Mouse (Mus musculus) heart, adult 2 months (tissue): ENCODE measurements at regions not wholly inside any gene's neighbourhood (a gene's known extent, or its start where the extent isn't known, plus 50 kb on each side); places are given as distances from the start of the nearest gene placed in this dataset.

ENCODE experiments used
- CTCF ChIP-seq: fragments of 200-600 bp; IDR thresholded peaks from 2 replicates; pipeline ENCODE4 v1.8.1; 2022; ENCODE audit warnings: antibody characterized with exemption, mild to moderate bottlenecking, moderate library complexity
- EP300 ChIP-seq: fragments of 200-500 bp; IDR thresholded peaks from 2 replicates; pipeline ENCODE4 v1.6.1; 2011; ENCODE audit warnings: low read depth, low read length, control low read depth; ENCODE audit not compliant: insufficient read depth
- POLR2A ChIP-seq: fragments of 200-500 bp; IDR thresholded peaks from 2 replicates; pipeline ENCODE4 v1.6.1; 2011; ENCODE audit warnings: mild to moderate bottlenecking, low read depth, low read length, control low read depth; ENCODE audit not compliant: insufficient read depth

DNA sequence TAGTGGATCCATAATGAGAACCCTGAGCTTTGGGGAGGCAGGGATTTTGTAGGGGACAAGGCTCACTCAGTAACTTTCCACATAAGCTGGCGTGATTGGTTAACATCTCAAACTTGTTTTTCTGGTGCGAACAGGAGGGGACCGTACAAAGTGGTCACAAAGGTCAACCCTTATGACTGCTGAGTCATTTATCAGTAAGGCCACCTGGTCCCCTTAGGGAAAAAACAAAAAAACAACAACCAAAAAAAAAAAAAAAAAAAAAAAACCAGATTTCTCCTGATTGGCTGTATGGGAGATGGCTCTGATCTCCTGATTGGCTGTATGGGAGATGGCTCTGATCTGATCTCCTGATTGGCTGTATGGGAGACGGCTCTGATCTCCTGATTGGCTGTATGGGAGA, 244.0 kb upstream of the Oprm1 start:
- TF ChIP-seq CTCF (no peak), POLR2A (no peak), EP300 (no peak)
